Mouse (Mus musculus) hindbrain, embryonic 13.5 days (tissue): Measurements from ENCODE around the gene Mettl9. TPM values are rescaled to one million over a fixed set of nuclear protein-coding genes. Genes with fewer than 3 reads are reported as not detected.

Experiments used
- ATAC-seq: fragments of 200-750 bp; cut with Nextera tagmentation; 2 replicates; pipeline ENCODE4 v1.8.0; 2017; ENCODE audit warnings: moderate TSS enrichment; ENCODE audit not compliant: low FRiP score
- H3K27ac ChIP-seq: fragments of 300-500 bp; sonication (generic); 2 replicates; pipeline ENCODE4 v1.5.1; 2015; ENCODE audit warnings: inconsistent platforms, mild to moderate bottlenecking, moderate library complexity
- H3K27me3 ChIP-seq: fragments of 300-500 bp; sonication (generic); 2 replicates; pipeline ENCODE4 v1.6.1; 2015; ENCODE audit warnings: mild to moderate bottlenecking, inconsistent platforms
- H3K36me3 ChIP-seq: fragments of 300-500 bp; sonication (generic); 2 replicates; pipeline ENCODE4 v1.6.1; 2015; ENCODE audit warnings: mild to moderate bottlenecking, inconsistent platforms
- H3K4me1 ChIP-seq: fragments of 300-500 bp; sonication (generic); replicated peaks from 2 replicates; pipeline ENCODE4 v1.6.1; 2015; ENCODE audit warnings: inconsistent platforms
- H3K4me2 ChIP-seq: fragments of 300-500 bp; sonication (generic); 2 replicates; pipeline ENCODE4 v1.6.1; 2015; ENCODE audit warnings: inconsistent platforms, mild to moderate bottlenecking, moderate library complexity
- H3K4me3 ChIP-seq: fragments of 300-500 bp; sonication (generic); 2 replicates; pipeline ENCODE4 v1.5.1; 2015; ENCODE audit warnings: mild to moderate bottlenecking, inconsistent platforms
- H3K9ac ChIP-seq: fragments of 300-500 bp; sonication (generic); 2 replicates; pipeline ENCODE4 v1.6.1; 2015; ENCODE audit warnings: mild to moderate bottlenecking, inconsistent platforms
- H3K9me3 ChIP-seq: fragments of 300-500 bp; sonication (generic); 2 replicates; pipeline ENCODE4 v1.6.1; 2016; ENCODE audit warnings: inconsistent platforms
- WGBS: fragments of 180-500 bp; shearing (Covaris S2); methylation state at CpG from one replicate; pipeline ENCODE4 v1.1.7; 2015; 5-methylcytosine and 5-hydroxymethylcytosine counted together
- polyA plus RNA-seq: library from polyadenylated mRNA; unstranded; fragments of >200 nt; fragmentation: Nextera tagmentation; extraction: Ambion mirVana; gene quantifications from 2 replicates; pipeline ENCODE4 v1.2.1, GENCODE M21; 2015

Gene Mettl9
- polyA plus RNA-seq, 1 experiment from 2014 or later: 207 TPM

- Histone ChIP-seq H3K27me3 (no peaks in the 10 kb centered on the region), H3K36me3 (0 out of 2 replicates have a peak, but pooled peaks cover 9% of the 10 kb centered on the region), H3K4me3 (no peak overlapping the region), H3K9me3 (no peaks in the 10 kb centered on the region), H3K27ac (peak overlapping the region; percentile 20; the same call in 1 of the 2 replicates), H3K4me2 (no peak overlapping the region), H3K4me1 (peaks cover 33% of the 10 kb centered on the region), H3K9ac (no peak overlapping the region)
- 64% methylated on average over 9 of the region's 9 CpGs for WGBS
- peak; percentile 50; the same call in 1 of the 2 replicates for ATAC-seq
Measured at GRCm38 (mm10) chr7:121082949-121083513, 48.8 kb downstream of the Mettl9 start.

- Histone ChIP-seq H3K36me3 (0 out of 2 replicates have a peak, but pooled peaks cover 3% of the 10 kb centered on the region), H3K4me1 (peaks cover 30% of the 10 kb centered on the region), H3K27ac (no peak overlapping the region), H3K27me3 (no peaks in the 10 kb centered on the region), H3K9ac (no peak overlapping the region), H3K4me3 (no peak overlapping the region), H3K9me3 (no peaks in the 10 kb centered on the region), H3K4me2 (no peak overlapping the region)
- WGBS: 65% methylated on average over 8 of the region's 8 CpGs
- no peak for ATAC-seq
Measured at GRCm38 (mm10) chr7:121084840-121085453, 50.7 kb downstream of the Mettl9 start.

- Histone ChIP-seq H3K4me1 (peaks cover 30% of the 10 kb centered on the region), H3K36me3 (0 out of 2 replicates have a peak, but pooled peaks cover 2% of the 10 kb centered on the region), H3K4me3 (no peak overlapping the region), H3K9me3 (no peaks in the 10 kb centered on the region), H3K27me3 (no peaks in the 10 kb centered on the region), H3K9ac (0 out of 2 replicates have a peak overlapping the region, but pooled peaks have one; percentile 35), H3K4me2 (no peak overlapping the region), H3K27ac (0 out of 2 replicates have a peak overlapping the region, but pooled peaks have one; percentile 23)
- ATAC-seq: no peak
- WGBS: 25% methylated on average over 4 of the region's 4 CpGs
Measured at GRCm38 (mm10) chr7:121085500-121085899, 51.3 kb downstream of the Mettl9 start.

- H3K9me3 ChIP-seq: no peaks in the 10 kb centered on the region
- no peaks in the 10 kb centered on the region for H3K36me3 ChIP-seq
- no peak overlapping the region for H3K4me2 ChIP-seq
- H3K9ac ChIP-seq: no peak overlapping the region
- H3K27me3 ChIP-seq: no peaks in the 10 kb centered on the region
- 75% methylated on average over 5 of the region's 5 CpGs for WGBS
- no peak overlapping the region for H3K4me3 ChIP-seq
- no peak overlapping the region for H3K27ac ChIP-seq
- no peak for ATAC-seq
- peaks cover 19% of the 10 kb centered on the region for H3K4me1 ChIP-seq
Measured at GRCm38 (mm10) chr7:121088745-121089144, 54.5 kb downstream of the Mettl9 start.

GRCm38 (mm10) chr7:121090748-121091147, 56.5 kb downstream of the Mettl9 start:
- no peaks in the 10 kb centered on the region for H3K27me3 ChIP-seq
- no peak for ATAC-seq
- H3K27ac ChIP-seq: no peak overlapping the region
- H3K9ac ChIP-seq: no peak overlapping the region
- peaks cover 11% of the 10 kb centered on the region for H3K4me1 ChIP-seq
- no peaks in the 10 kb centered on the region for H3K36me3 ChIP-seq
- H3K4me3 ChIP-seq: no peak overlapping the region
- no peaks in the 10 kb centered on the region for H3K9me3 ChIP-seq
- H3K4me2 ChIP-seq: no peak overlapping the region
- WGBS: 97% methylated on average over 7 of the region's 7 CpGs

GRCm38 (mm10) chr7:121093026-121093425, 58.8 kb downstream of the Mettl9 start:
- no peaks in the 10 kb centered on the region for H3K4me1 ChIP-seq
- no peak overlapping the region for H3K27ac ChIP-seq
- H3K27me3 ChIP-seq: no peaks in the 10 kb centered on the region
- ATAC-seq: no peak
- 76% methylated on average over 4 of the region's 4 CpGs for WGBS
- no peaks in the 10 kb centered on the region for H3K36me3 ChIP-seq
- no peak overlapping the region for H3K4me2 ChIP-seq
- no peaks in the 10 kb centered on the region for H3K9me3 ChIP-seq
- H3K4me3 ChIP-seq: no peak overlapping the region
- no peak overlapping the region for H3K9ac ChIP-seq

GRCm38 (mm10) chr7:121098614-121099389, 64.6 kb downstream of the Mettl9 start:
- ATAC-seq: no peak
- no peak overlapping the region for H3K9ac ChIP-seq
- no peaks in the 10 kb centered on the region for H3K9me3 ChIP-seq
- no peaks in the 10 kb centered on the region for H3K27me3 ChIP-seq
- H3K36me3 ChIP-seq: no peaks in the 10 kb centered on the region
- H3K27ac ChIP-seq: no peak overlapping the region
- WGBS: 74% methylated on average over 10 of the region's 10 CpGs
- no peak overlapping the region for H3K4me3 ChIP-seq
- H3K4me2 ChIP-seq: no peak overlapping the region
- no peaks in the 10 kb centered on the region for H3K4me1 ChIP-seq

- Histone ChIP-seq H3K27me3 (no peaks in the 10 kb centered on the region), H3K4me1 (no peaks in the 10 kb centered on the region), H3K9me3 (no peaks in the 10 kb centered on the region), H3K4me3 (no peak overlapping the region), H3K4me2 (no peak overlapping the region), H3K27ac (no peak overlapping the region), H3K36me3 (no peaks in the 10 kb centered on the region), H3K9ac (no peak overlapping the region)
- WGBS: 62% methylated on average over 3 of the region's 3 CpGs
- ATAC-seq: no peak
Measured at GRCm38 (mm10) chr7:121107851-121108250, 73.6 kb downstream of the Mettl9 start.

- Histone ChIP-seq H3K9me3 (no peaks in the 10 kb centered on the region), H3K4me1 (no peaks in the 10 kb centered on the region), H3K4me3 (no peak overlapping the region), H3K9ac (no peak overlapping the region), H3K27me3 (no peaks in the 10 kb centered on the region), H3K36me3 (no peaks in the 10 kb centered on the region), H3K4me2 (no peak overlapping the region), H3K27ac (no peak overlapping the region)
- WGBS: 43% methylated on average over 3 of the region's 3 CpGs
- ATAC-seq: no peak
Measured at GRCm38 (mm10) chr7:121111321-121111720, 77.1 kb downstream of the Mettl9 start.

GRCm38 (mm10) chr7:121111762-121112161, 77.5 kb downstream of the Mettl9 start:
- 70% methylated on average over 3 of the region's 3 CpGs for WGBS
- no peaks in the 10 kb centered on the region for H3K36me3 ChIP-seq
- no peaks in the 10 kb centered on the region for H3K4me1 ChIP-seq
- no peak overlapping the region for H3K4me3 ChIP-seq
- H3K9ac ChIP-seq: no peak overlapping the region
- no peaks in the 10 kb centered on the region for H3K9me3 ChIP-seq
- H3K4me2 ChIP-seq: no peak overlapping the region
- no peak overlapping the region for H3K27ac ChIP-seq
- no peak for ATAC-seq
- H3K27me3 ChIP-seq: no peaks in the 10 kb centered on the region

GRCm38 (mm10) chr7:121120143-121120818, 86.0 kb downstream of the Mettl9 start:
- no peaks in the 10 kb centered on the region for H3K9me3 ChIP-seq
- H3K27ac ChIP-seq: no peak overlapping the region
- H3K4me3 ChIP-seq: no peak overlapping the region
- peak; percentile 77 for ATAC-seq
- H3K27me3 ChIP-seq: no peaks in the 10 kb centered on the region
- no peak overlapping the region for H3K4me2 ChIP-seq
- no peaks in the 10 kb centered on the region for H3K36me3 ChIP-seq
- no peak overlapping the region for H3K9ac ChIP-seq
- H3K4me1 ChIP-seq: peaks cover 4% of the 10 kb centered on the region; the same call in 1 of the 2 replicates
- WGBS: 14% methylated on average over 10 of the region's 10 CpGs
